Mouse (Mus musculus) bone marrow, adult 2 months (tissue): ENCODE measurements around the gene Kpna7. TPM values are rescaled to one million over a fixed set of nuclear protein-coding genes. Genes with fewer than 3 reads are reported as not detected.

ENCODE experiments used
- H3K27ac ChIP-seq: fragments of 200-500 bp; 2 replicates; pipeline ENCODE4 v1.5.1; 2012; ENCODE audit warnings: low read depth, mild to moderate bottlenecking, control low read depth, inconsistent platforms, low read length; ENCODE audit not compliant: control insufficient read depth, poor library complexity, insufficient read depth
- H3K4me1 ChIP-seq: fragments of 200-500 bp; 2 replicates; pipeline ENCODE4 v1.6.1; 2011; ENCODE audit warnings: low read length; ENCODE audit not compliant: control insufficient read depth, insufficient read depth
- H3K4me3 ChIP-seq: fragments of 200-500 bp; replicated peaks from 2 replicates; pipeline ENCODE3; 2011; ENCODE audit warnings: mild to moderate bottlenecking, low read depth, low read length, control low read depth; ENCODE audit not compliant: control insufficient read depth
- CTCF ChIP-seq: fragments of 200-500 bp; IDR thresholded peaks from 2 replicates; pipeline ENCODE4 v1.5.1; 2011; ENCODE audit warnings: low read length, control low read depth; ENCODE audit not compliant: control insufficient read depth, insufficient read depth
- POLR2A ChIP-seq: fragments of 200-500 bp; IDR thresholded peaks from 2 replicates; pipeline ENCODE4 v1.6.1; 2011; ENCODE audit warnings: low read depth, mild to moderate bottlenecking, control low read depth, low read length, borderline replicate concordance; ENCODE audit not compliant: control insufficient read depth
- WGBS: fragments of 180-500 bp; shearing (Covaris S2); methylation state at CpG from one replicate; pipeline ENCODE4 v1.1.7; 2018; 5-methylcytosine and 5-hydroxymethylcytosine counted together
- polyA plus RNA-seq: library from polyadenylated mRNA; stranded (reverse); fragments of >200 nt; gene quantifications from 2 replicates; pipeline ENCODE4 v1.2.4, GENCODE M21; 2011; ENCODE audit warnings: low replicate concordance; ENCODE audit not compliant: missing spikeins, insufficient read depth, insufficient read length

Gene Kpna7
- polyA plus RNA-seq, 1 experiment, result 7.0 TPM

DNA sequence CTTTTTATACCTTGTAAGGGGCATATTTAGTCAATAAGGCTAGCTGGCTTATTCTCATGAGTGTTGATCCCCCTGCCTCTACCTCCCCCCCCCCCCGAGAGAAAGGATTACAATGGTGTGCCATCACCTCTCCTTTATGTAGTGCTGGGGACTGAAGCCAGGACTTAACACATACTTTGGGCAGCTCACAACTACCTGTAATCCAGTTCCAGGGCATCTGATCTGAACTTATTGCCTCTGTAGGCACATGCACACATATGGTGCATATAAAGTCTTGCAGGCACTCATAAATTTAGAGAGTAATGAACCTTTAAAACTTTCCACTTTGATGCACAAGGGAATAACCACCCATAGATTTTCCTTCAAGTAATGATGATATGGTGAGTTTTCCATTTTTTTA, 69.6 kb downstream of the Kpna7 start:
- 82% methylated on average over 1 of the region's 1 CpGs for WGBS
- Histone ChIP-seq H3K27ac (no peak overlapping the region), H3K4me3 (no peak overlapping the region), H3K4me1 (no peaks in the 10 kb centered on the region)
- TF ChIP-seq POLR2A (no peak), CTCF (no peak)

- Histone ChIP-seq H3K4me3 (no peak overlapping the region), H3K27ac (no peak overlapping the region), H3K4me1 (no peaks in the 10 kb centered on the region)
- no peak for TF ChIP-seq CTCF
- TF ChIP-seq POLR2A, result no peak
- WGBS, result 85% methylated on average over 15 of the region's 15 CpGs
These were observed 74.8 kb downstream of the Kpna7 start for GRCm38 (mm10) chr5:145008878-145009659.

- 60% methylated on average over 6 of the region's 6 CpGs for WGBS
- TF ChIP-seq POLR2A (no peak), CTCF (no peak)
- no peak overlapping the region for H3K4me3 ChIP-seq
- H3K27ac ChIP-seq, result no peak overlapping the region
- no peaks in the 10 kb centered on the region for H3K4me1 ChIP-seq
These were observed 78.2 kb downstream of the Kpna7 start for GRCm38 (mm10) chr5:145005596-145005995.

DNA sequence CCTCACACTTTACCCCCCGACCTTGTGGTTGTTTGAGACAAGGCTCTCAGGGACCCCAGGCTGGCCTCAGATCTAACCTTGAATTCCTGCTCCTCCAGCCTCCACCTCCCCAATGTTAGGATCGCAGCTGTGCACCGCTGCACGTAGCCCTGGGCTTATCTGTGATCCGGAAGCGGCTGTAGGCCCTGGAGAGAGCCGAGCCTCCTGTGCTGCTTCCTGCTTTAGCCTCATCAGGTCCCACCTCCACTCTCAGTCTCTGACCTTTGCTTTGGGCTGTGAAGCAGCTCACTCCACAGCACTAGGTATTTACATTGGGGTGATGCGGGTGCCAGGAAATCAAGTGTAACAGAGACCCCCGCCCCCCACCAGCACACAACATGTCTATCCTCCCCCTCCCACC, 79.3 kb downstream of the Kpna7 start:
- Histone ChIP-seq H3K4me1 (no peaks in the 10 kb centered on the region), H3K27ac (no peak overlapping the region; the same call in 1 of the 2 replicates), H3K4me3 (no peak overlapping the region)
- WGBS, result 83% methylated on average over 9 of the region's 9 CpGs
- TF ChIP-seq POLR2A (no peak), CTCF (no peak)

DNA sequence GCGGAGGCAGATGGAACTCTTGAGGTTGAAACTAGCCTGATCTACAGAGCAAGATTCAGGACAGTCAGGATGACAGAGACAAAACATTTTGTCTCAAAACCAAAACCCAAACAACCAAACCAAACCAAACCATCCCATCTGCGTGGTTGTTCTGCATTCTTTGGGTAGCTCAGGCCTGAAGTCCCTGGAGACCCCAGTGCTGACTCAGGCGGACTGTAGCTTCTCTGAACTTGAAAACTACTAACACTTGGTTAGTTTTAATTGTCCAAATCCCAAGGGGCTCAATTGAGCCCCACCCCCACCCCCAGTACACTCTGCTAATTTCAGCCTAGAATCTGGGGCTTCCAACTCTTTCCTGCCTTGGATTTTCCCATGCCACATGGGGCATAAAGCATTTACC, 80.5 kb downstream of the Kpna7 start:
- Histone ChIP-seq H3K4me3 (no peak overlapping the region), H3K4me1 (no peaks in the 10 kb centered on the region), H3K27ac (no peak overlapping the region)
- TF ChIP-seq POLR2A, result no peak
- no peak for TF ChIP-seq CTCF
- 69% methylated on average over 3 of the region's 3 CpGs for WGBS

DNA sequence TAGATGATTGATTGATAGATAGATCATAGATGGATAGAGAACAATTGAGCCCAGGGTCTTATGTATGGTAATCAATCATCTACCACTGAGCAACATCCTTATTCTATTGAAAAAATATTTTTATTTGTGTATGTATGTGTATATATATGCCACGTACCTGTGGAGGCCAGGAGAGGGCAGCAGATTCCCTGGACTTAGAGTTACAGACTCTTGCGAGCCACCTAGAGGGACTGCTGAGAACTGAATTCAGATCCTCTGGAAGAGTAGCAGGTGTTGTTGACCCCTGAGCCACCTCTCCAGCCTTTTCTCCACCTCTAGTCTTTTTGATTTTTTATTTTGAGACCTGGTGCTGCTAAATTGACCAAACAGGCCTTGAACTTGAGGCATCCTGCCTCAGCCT, 85.3 kb downstream of the Kpna7 start:
- TF ChIP-seq POLR2A (no peak), CTCF (peak; percentile 45)
- Histone ChIP-seq H3K27ac (no peak overlapping the region), H3K4me3 (no peak overlapping the region), H3K4me1 (no peaks in the 10 kb centered on the region)
- 70% methylated on average over 2 of the region's 2 CpGs for WGBS

DNA sequence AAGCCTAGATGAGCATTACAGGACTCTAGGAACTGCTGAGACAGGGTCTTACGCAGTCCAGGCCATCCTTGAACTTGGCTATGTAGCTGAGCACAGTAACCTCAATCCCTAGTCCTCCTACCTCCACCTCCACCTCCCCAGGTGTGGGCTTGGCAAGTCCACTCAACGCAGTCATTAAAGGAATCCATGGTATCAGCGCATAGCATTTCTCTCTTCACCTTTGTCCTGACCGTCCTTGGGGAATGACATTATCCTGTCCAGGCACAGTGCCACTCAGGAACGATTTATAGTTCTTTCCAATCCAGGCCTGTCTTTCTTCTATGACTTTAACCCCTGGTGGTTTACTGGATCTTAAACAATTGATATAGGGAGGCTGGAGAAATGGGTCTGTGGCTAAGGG, 93.3 kb downstream of the Kpna7 start:
- H3K27ac ChIP-seq, result no peak overlapping the region
- no peak overlapping the region for H3K4me3 ChIP-seq
- WGBS, result 76% methylated on average over 5 of the region's 5 CpGs
- no peak for TF ChIP-seq CTCF
- no peak for TF ChIP-seq POLR2A
- H3K4me1 ChIP-seq, result no peaks in the 10 kb centered on the region

DNA sequence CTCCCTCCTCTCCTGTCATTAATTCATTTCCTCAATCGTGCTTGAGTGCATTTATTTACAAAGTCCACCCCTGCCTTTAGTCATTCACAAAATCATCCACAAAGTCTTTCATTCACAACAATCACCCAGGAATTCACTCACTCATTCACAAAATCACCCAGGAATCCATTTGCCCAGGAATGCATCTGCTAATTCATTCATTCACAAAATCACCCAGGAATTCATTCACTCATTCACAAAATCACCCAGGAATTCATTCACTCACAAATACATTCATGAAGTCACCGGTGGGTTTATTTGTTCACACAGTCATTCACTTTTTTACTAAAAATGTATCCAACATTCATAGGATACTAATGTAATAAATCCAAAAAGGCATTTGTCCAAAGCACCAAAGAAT, 93.8 kb downstream of the Kpna7 start:
- Histone ChIP-seq H3K4me1 (no peaks in the 10 kb centered on the region), H3K4me3 (no peak overlapping the region), H3K27ac (no peak overlapping the region)
- TF ChIP-seq CTCF (no peak), POLR2A (no peak)
- WGBS, result 78% methylated on average over 2 of the region's 2 CpGs

- 86% methylated on average over 4 of the region's 4 CpGs for WGBS
- H3K27ac ChIP-seq, result no peak overlapping the region
- H3K4me3 ChIP-seq, result no peak overlapping the region
- no peaks in the 10 kb centered on the region for H3K4me1 ChIP-seq
- TF ChIP-seq CTCF, result no peak
- no peak for TF ChIP-seq POLR2A
These were observed 94.8 kb downstream of the Kpna7 start for GRCm38 (mm10) chr5:144989061-144989405.

GRCm38 (mm10) chr5:144988340-144989060, 95.3 kb downstream of the Kpna7 start:
- WGBS, result 57% methylated on average over 9 of the region's 9 CpGs
- Histone ChIP-seq H3K4me3 (no peak overlapping the region), H3K4me1 (no peaks in the 10 kb centered on the region), H3K27ac (no peak overlapping the region)
- peak; percentile 25; the same call in 1 of the 2 replicates for TF ChIP-seq CTCF
- no peak for TF ChIP-seq POLR2A
